Mouse (Mus musculus): ENCODE data around the gene Cxadr. TPM values are rescaled to one million over a fixed set of nuclear protein-coding genes. Genes with fewer than 3 reads are reported as not detected.

The Cxadr gene
- polyA plus RNA-seq, 1 experiment from 2014 or later, result 144 TPM

- H3K27me3 ChIP-seq, result no peaks in the 10 kb centered on the region
- H3K9ac ChIP-seq, result peak overlapping the region; percentile 69
- H3K4me2 ChIP-seq, result peak overlapping the region; percentile 81
- peak overlapping the region; percentile 97 for H3K4me3 ChIP-seq
- no peaks in the 10 kb centered on the region for H3K36me3 ChIP-seq
- H3K4me1 ChIP-seq (replicated peaks), result peaks cover 11% of the 10 kb centered on the region
- WGBS, result under 1% methylated on average over 80 of the region's 100 CpGs
- no peaks in the 10 kb centered on the region for H3K9me3 ChIP-seq
- peak overlapping the region; percentile 64 for H3K27ac ChIP-seq (replicated peaks)
- ATAC-seq (ENCODE audit: low FRiP score, low read depth), result peak; percentile 70
Measured at GRCm38 (mm10) chr16:78375821-78376691, 74.8 kb downstream of the Cxadr start.

- H3K9ac ChIP-seq, result peak within 1 kb of the TSS; percentile 69
- no peaks in the 10 kb centered on the region for H3K27me3 ChIP-seq
- H3K36me3 ChIP-seq, result no peaks in the 10 kb centered on the region
- peaks cover 11% of the 10 kb centered on the region for H3K4me1 ChIP-seq (replicated peaks)
- H3K4me3 ChIP-seq, result peak within 1 kb of the TSS; percentile 97
- ATAC-seq (ENCODE audit: low FRiP score, low read depth), result peak; percentile 97
- H3K4me2 ChIP-seq, result peak within 1 kb of the TSS; percentile 81
- peak within 1 kb of the TSS; percentile 64 for H3K27ac ChIP-seq (replicated peaks)
- H3K9me3 ChIP-seq, result no peaks in the 10 kb centered on the region
- WGBS, result 3% methylated on average over 37 of the region's 57 CpGs
Measured at GRCm38 (mm10) chr16:78376745-78377570, 75.7 kb downstream of the Cxadr start, which contains the start of gene Btg3. TSS of gene Btg3 (minus strand) at chr16:78377192.

- no peak overlapping the region for H3K27ac ChIP-seq (replicated peaks)
- 93% methylated on average over 5 of the region's 5 CpGs for WGBS
- H3K4me1 ChIP-seq (replicated peaks), result peaks cover 11% of the 10 kb centered on the region
- H3K9ac ChIP-seq, result no peak overlapping the region
- no peaks in the 10 kb centered on the region for H3K36me3 ChIP-seq
- H3K9me3 ChIP-seq, result no peaks in the 10 kb centered on the region
- no peaks in the 10 kb centered on the region for H3K27me3 ChIP-seq
- no peak overlapping the region for H3K4me2 ChIP-seq
- H3K4me3 ChIP-seq, result no peak overlapping the region
- ATAC-seq (ENCODE audit: low FRiP score, low read depth), result no peak
Measured at GRCm38 (mm10) chr16:78378493-78378892, 77.2 kb downstream of the Cxadr start.

GRCm38 (mm10) chr16:78389122-78389521, 87.8 kb downstream of the Cxadr start:
- H3K9ac ChIP-seq, result no peak overlapping the region
- no peak overlapping the region for H3K4me3 ChIP-seq
- no peaks in the 10 kb centered on the region for H3K4me1 ChIP-seq (replicated peaks)
- H3K27ac ChIP-seq (replicated peaks), result no peak overlapping the region
- no peaks in the 10 kb centered on the region for H3K27me3 ChIP-seq
- 61% methylated on average over 4 of the region's 4 CpGs for WGBS
- no peak for ATAC-seq (ENCODE audit: low FRiP score, low read depth)
- no peaks in the 10 kb centered on the region for H3K9me3 ChIP-seq
- H3K36me3 ChIP-seq, result no peaks in the 10 kb centered on the region
- no peak overlapping the region for H3K4me2 ChIP-seq

- ATAC-seq (ENCODE audit: low FRiP score, low read depth), result no peak
- H3K4me1 ChIP-seq (replicated peaks), result no peaks in the 10 kb centered on the region
- H3K4me3 ChIP-seq, result no peak overlapping the region
- no peak overlapping the region for H3K4me2 ChIP-seq
- H3K27me3 ChIP-seq, result no peaks in the 10 kb centered on the region
- no peaks in the 10 kb centered on the region for H3K9me3 ChIP-seq
- no peaks in the 10 kb centered on the region for H3K36me3 ChIP-seq
- H3K27ac ChIP-seq (replicated peaks), result no peak overlapping the region
- no peak overlapping the region for H3K9ac ChIP-seq
- WGBS, result 79% methylated on average over 3 of the region's 3 CpGs
Measured at GRCm38 (mm10) chr16:78389986-78390385, 88.7 kb downstream of the Cxadr start.

GRCm38 (mm10) chr16:78391354-78391753, 90.1 kb downstream of the Cxadr start:
- no peak overlapping the region for H3K27ac ChIP-seq (replicated peaks)
- no peaks in the 10 kb centered on the region for H3K4me1 ChIP-seq (replicated peaks)
- no peaks in the 10 kb centered on the region for H3K9me3 ChIP-seq
- no peak overlapping the region for H3K9ac ChIP-seq
- no peaks in the 10 kb centered on the region for H3K36me3 ChIP-seq
- 74% methylated on average over 2 of the region's 2 CpGs for WGBS
- H3K4me2 ChIP-seq, result no peak overlapping the region
- H3K4me3 ChIP-seq, result no peak overlapping the region
- no peak for ATAC-seq (ENCODE audit: low FRiP score, low read depth)
- H3K27me3 ChIP-seq, result no peaks in the 10 kb centered on the region

- H3K4me3 ChIP-seq, result no peak overlapping the region
- no peak overlapping the region for H3K9ac ChIP-seq
- WGBS, result 92% methylated on average over 6 of the region's 6 CpGs
- H3K4me1 ChIP-seq (replicated peaks), result no peaks in the 10 kb centered on the region
- H3K36me3 ChIP-seq, result no peaks in the 10 kb centered on the region
- H3K4me2 ChIP-seq, result no peak overlapping the region
- H3K27ac ChIP-seq (replicated peaks), result no peak overlapping the region
- ATAC-seq (ENCODE audit: low FRiP score, low read depth), result no peak
- no peaks in the 10 kb centered on the region for H3K27me3 ChIP-seq
- no peaks in the 10 kb centered on the region for H3K9me3 ChIP-seq
Measured at GRCm38 (mm10) chr16:78398734-78399133, 97.4 kb downstream of the Cxadr start.

GRCm38 (mm10) chr16:78399423-78399822, 98.1 kb downstream of the Cxadr start:
- no peak for ATAC-seq (ENCODE audit: low FRiP score, low read depth)
- Histone ChIP-seq H3K27me3 (no peaks in the 10 kb centered on the region), H3K4me1 (replicated peaks) (no peaks in the 10 kb centered on the region), H3K4me3 (no peak overlapping the region), H3K4me2 (no peak overlapping the region), H3K36me3 (no peaks in the 10 kb centered on the region), H3K9me3 (no peaks in the 10 kb centered on the region), H3K27ac (replicated peaks) (no peak overlapping the region), H3K9ac (no peak overlapping the region)
- WGBS, result 94% methylated on average over 3 of the region's 3 CpGs

- Histone ChIP-seq H3K4me1 (replicated peaks) (no peaks in the 10 kb centered on the region), H3K27ac (replicated peaks) (no peak overlapping the region), H3K4me3 (no peak overlapping the region), H3K9ac (no peak overlapping the region), H3K27me3 (no peaks in the 10 kb centered on the region), H3K4me2 (no peak overlapping the region), H3K9me3 (no peaks in the 10 kb centered on the region), H3K36me3 (no peaks in the 10 kb centered on the region)
- 63% methylated on average over 2 of the region's 2 CpGs for WGBS
- ATAC-seq (ENCODE audit: low FRiP score, low read depth), result no peak
Measured at GRCm38 (mm10) chr16:78402316-78402715, 101.0 kb downstream of the Cxadr start.

- H3K9me3 ChIP-seq, result no peaks in the 10 kb centered on the region
- no peaks in the 10 kb centered on the region for H3K27me3 ChIP-seq
- H3K9ac ChIP-seq, result no peak overlapping the region
- H3K36me3 ChIP-seq, result no peaks in the 10 kb centered on the region
- no peaks in the 10 kb centered on the region for H3K4me1 ChIP-seq (replicated peaks)
- no peak overlapping the region for H3K27ac ChIP-seq (replicated peaks)
- 81% methylated on average over 2 of the region's 2 CpGs for WGBS
- ATAC-seq (ENCODE audit: low FRiP score, low read depth), result no peak
- H3K4me3 ChIP-seq, result no peak overlapping the region
- no peak overlapping the region for H3K4me2 ChIP-seq
Measured at GRCm38 (mm10) chr16:78406657-78407056, 105.4 kb downstream of the Cxadr start.

- ATAC-seq (ENCODE audit: low FRiP score, low read depth), result no peak
- no peak overlapping the region for H3K9ac ChIP-seq
- WGBS, result 94% methylated on average over 6 of the region's 6 CpGs
- no peaks in the 10 kb centered on the region for H3K27me3 ChIP-seq
- H3K4me2 ChIP-seq, result no peak overlapping the region
- no peaks in the 10 kb centered on the region for H3K4me1 ChIP-seq (replicated peaks)
- H3K36me3 ChIP-seq, result no peaks in the 10 kb centered on the region
- H3K4me3 ChIP-seq, result no peak overlapping the region
- H3K27ac ChIP-seq (replicated peaks), result no peak overlapping the region
- H3K9me3 ChIP-seq, result no peaks in the 10 kb centered on the region
Measured at GRCm38 (mm10) chr16:78407855-78408254, 106.6 kb downstream of the Cxadr start.
